Mouse (Mus musculus) cerebellum, postnatal 4 days (tissue): ENCODE data around the gene Tmem184b.

ENCODE experiments used
- DNase-seq, 2 experiments: peaks; one replicate each; pipeline ENCODE4 v3.0.0; 2022; ENCODE audit warnings: low spot score in 2 of 2, mixed read lengths in 1 of 2

Tmem184b gene

GRCm38 (mm10) chr15:79342641-79343337 lies 60.6 kb downstream of the Tmem184b start:
- no peak for DNase-seq

GRCm38 (mm10) chr15:79338978-79339377 lies 64.4 kb downstream of the Tmem184b start:
- DNase-seq, result no peak

DNA sequence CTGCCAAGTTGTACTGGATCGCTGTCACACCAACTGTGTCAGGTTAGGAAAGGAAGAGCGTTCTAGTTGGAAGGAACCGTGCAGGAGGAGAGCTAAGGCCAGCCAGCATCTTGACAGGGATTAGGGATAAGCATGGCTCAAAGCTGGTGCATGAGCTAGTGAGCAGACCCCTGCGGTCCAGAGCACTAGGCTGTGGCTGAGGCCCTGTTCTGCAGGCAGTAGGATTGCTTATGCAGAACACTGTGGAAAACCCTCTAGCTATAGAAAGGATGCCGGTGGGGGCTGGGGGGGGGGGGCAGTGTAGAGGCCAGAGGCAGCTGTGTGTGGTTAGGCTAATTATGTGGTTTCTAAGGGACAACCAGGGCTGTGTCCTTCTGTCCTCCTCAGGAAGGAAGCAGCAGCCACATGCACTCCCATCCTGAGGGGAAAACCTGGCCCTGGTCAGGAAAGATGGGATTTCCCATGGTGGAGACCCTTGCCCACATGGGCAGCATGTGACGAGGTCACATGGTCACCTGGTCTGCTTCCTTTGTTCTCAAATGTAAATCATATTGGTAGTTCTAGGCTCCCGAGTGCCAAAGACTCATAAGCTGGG lies 68.2 kb downstream of the Tmem184b start:
- DNase-seq, result no peak

GRCm38 (mm10) chr15:79333409-79333808 lies 70.0 kb downstream of the Tmem184b start:
- no peak for DNase-seq

DNA sequence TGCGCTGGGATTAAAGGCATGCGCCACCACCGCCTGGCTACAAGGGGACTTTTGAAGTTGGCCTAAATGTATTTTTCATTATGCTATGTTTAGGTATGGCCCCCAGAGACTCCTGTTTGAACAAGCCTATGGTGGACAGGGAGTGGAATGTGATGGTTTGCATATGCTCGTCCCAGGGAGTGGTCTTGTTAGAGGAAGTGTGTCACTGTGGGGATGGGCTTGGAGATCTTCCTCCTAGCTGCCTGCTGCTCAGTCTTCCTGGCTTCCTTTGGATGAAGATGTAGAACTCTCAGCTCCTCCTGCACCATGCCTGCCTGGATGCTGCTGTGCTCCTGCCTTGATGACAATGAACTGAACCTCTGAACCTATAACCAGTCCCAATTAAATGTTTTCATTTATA lies 72.8 kb downstream of the Tmem184b start:
- no peak for DNase-seq

- DNase-seq, result no peak
These were observed 73.4 kb downstream of the Tmem184b start for GRCm38 (mm10) chr15:79329979-79330363.

- no peak for DNase-seq
These were observed 73.9 kb downstream of the Tmem184b start for GRCm38 (mm10) chr15:79329346-79329978.

DNA sequence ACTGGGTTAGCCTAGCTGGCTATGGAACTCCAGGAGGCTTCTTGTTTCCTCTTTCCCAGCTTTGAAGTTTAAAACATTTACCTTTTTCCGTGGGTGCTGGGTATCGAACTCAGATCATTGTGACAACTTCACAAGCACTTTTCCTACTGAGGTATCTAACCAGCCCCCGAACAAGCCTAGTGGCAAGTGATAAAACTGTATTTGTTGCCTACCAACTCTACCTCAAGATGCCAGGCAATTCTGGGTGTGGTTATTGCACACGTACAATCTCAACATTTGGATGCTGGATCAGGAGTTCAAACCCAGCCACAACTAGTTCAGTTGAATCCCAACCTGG lies 74.5 kb downstream of the Tmem184b start:
- DNase-seq, result no peak

GRCm38 (mm10) chr15:79328058-79328938 lies 75.1 kb downstream of the Tmem184b start, which contains the start of gene Pla2g6:
Gene Pla2g6, minus strand, starts transcription at chr15:79328390.
- DNase-seq, result peak; percentile 94 to 97

- no peak for DNase-seq
These were observed 76.1 kb downstream of the Tmem184b start for GRCm38 (mm10) chr15:79326971-79327961.

- no peak for DNase-seq
These were observed 77.1 kb downstream of the Tmem184b start for GRCm38 (mm10) chr15:79326264-79326663.

DNA sequence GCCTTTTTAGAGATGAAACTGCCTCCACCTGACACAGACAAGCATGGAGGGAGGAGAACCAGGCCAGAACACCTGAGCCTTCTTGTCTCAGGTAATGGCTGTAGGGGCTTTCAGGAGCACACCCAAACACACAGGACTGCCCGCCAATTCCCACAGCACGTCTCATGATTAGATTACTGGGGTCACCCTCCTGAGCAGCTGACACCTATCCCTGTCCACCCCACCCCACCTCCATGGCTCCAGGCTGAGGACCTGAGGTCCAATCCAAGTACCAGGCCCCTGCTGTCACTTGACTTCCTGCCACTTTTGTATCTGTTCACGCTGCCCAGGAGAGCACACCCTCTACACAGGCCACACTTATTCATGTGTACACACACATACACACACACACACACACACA lies 77.6 kb downstream of the Tmem184b start:
- no peak for DNase-seq

DNA sequence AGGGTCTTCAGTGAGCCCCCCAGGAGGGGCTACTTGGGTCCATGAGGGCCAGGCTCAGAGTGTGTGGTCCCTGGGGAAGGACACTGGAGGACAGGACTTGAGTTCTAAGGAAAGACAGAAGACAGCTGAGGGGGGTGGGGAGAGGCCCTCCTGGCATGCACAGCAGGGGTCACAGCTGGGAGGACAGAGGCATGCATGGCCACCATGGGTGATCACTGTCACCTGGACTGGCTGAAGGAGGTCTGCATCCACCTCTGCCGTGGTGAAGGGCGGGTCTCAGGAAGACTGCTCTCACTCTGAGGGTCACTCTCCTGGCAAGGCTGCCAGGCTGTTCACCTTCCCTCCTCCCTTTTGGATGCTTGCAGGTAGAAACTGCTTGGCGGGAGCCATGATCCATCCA lies 79.0 kb downstream of the Tmem184b start:
- no peak for DNase-seq

DNA sequence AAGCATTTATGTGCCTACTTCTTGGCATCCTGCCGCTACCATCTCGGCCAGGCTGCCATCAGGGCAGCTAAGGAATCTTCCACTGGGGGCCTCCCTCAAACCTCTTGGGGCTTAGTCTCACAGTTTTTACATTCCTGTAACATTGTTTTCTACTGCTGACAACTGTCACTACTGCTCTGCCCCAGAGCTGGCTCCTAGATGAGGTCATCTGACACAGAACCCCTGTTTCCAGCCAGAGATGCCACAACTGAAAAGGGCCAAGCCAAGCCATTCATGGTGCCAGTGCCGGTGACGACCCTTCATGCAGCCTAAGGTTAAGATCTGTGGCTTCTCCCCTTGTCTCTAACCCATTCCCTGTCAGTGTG lies 79.6 kb downstream of the Tmem184b start:
- no peak for DNase-seq

DNA sequence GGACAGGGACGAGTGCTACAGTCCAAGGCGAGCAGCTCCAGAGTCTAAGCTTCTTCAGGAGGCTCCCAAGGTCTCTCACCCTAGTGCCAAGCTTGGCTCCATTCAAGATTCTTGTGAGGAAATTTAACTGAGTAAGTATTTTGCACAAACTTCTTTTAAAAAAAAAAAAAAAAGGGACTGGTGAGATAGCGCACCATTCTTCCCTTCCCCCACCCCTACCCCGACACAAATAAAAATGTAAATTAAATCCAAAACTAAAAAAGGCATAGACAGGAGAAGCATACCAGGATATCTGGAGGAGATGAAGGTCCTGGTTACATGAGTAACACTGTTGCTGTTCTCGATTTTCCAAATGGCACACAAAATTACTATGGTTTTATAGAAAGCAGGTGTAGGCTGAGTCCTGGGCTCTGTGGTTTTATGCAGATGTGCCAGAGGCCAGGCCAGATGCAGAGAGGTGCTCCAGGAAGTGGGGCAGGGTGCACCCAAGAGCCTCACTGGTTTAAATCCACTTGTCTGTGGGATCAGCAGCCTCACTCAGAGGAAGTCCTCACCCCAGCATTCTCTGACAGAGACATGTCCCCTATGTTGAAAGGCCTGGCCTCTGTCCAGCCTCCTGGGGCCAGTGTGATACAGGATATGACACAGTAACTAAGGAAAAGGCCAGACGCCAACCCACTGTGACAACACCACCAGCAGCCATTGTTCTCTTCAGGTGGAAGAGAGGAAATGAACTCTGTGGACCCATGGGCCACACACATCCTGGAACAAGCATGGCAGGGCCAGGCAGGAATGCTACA lies 80.2 kb downstream of the Tmem184b start:
- no peak for DNase-seq

- no peak for DNase-seq
These were observed 80.9 kb downstream of the Tmem184b start for GRCm38 (mm10) chr15:79322281-79322990.

GRCm38 (mm10) chr15:79321733-79322190 lies 81.6 kb downstream of the Tmem184b start:
- no peak for DNase-seq

DNA sequence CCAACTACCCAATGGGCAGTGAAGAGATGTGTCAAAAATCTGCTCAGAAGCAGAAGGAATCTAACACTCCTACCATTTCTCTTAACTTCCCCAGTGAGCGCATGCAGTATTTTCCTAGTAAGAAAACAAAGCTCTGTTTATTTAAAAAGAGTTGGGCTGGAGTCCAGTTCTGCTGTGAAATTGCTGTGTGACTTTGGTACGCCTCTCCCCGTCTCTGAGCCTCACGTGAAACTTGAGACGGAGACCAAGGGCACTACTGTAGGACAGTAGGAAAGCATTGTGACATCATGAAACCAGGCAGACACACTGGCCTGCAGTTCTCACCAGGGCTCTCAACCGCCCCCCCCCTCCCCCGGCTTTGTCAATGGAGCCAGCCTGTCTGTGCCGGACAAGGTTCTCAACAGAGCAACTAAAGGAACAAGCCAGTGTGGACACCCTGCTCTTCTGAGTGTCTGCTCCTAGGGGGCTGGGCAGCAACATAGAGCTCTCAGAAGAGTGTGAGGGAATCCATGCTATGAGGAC lies 89.5 kb downstream of the Tmem184b start:
- no peak for DNase-seq
